Mouse (Mus musculus) gonadal fat pad, adult 2 months (tissue): ENCODE results near the gene Sass6. TPM values are rescaled to one million over a fixed set of nuclear protein-coding genes. Genes with fewer than 3 reads are reported as not detected.
"Not testable (repeated sequence)": the region's sequence is repeated elsewhere in the genome, so short reads cannot be mapped to it uniquely, and the experiment has no call there.

ENCODE experiments used
- DNase-seq: peaks from one replicate; pipeline ENCODE4 v3.0.0-alpha.2; 2012; ENCODE audit warnings: low read depth
- polyA plus RNA-seq: library from polyadenylated mRNA; depleted of rRNA; stranded (reverse); fragments of >200 nt; gene quantifications from 2 replicates; pipeline ENCODE4 v1.2.3, GENCODE M21; 2012; rRNA removed

Gene Sass6
- polyA plus RNA-seq, 1 experiment = 0.90 TPM

- no peak for DNase-seq
These were observed 67.2 kb downstream of the Sass6 start for GRCm38 (mm10) chr3:116661870-116662414.

DNA sequence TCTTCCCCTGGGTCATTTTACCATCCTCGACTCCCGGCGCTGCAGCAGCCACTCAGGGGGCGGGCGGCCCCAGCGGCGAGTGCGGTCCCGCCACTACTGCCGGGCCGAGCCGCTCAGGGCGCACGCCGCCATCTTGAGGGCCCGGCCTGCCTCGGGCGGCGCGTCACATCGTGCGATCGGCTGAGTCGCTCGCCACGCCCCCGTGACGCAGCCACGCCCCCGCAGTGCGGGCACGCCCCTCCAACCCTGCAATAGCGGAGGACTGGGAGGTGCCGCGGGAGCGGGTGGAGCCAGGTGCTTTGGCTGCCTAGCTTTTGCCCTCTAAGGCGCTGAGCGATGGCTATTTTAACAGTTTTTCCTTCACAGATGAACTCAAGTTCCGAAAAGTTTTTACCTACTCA, 67.7 kb downstream of the Sass6 start, which contains the start of gene Mfsd14a:
Gene Mfsd14a, minus strand, starts transcription at position 215 of the 401 bp plus-strand sequence.
- no peak for DNase-seq

DNA sequence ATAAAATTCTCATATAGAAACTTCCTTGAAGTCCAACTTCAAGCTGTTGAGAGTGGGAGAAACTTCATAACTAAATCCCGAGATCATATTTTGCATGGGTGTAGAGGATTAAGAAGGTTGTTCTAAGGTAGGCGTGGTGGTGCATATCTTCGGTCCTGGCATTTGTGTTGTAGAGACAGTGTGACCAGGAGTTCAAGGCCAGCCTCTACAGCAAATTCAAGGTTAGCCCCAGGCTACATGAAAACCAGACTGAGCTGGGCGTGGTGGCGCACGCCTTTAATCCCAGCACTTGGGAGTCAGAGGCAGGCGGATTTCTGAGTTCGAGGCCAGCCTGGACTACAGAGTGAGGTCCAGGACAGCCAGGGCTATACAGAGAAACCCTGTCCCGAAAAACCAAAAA, 69.5 kb downstream of the Sass6 start:
- DNase-seq = not testable (repeated sequence)

Other genes with a start within 250 kb of the Sass6 start
- gene Cdc14a, start 170.9 kb upstream of the Sass6 start, polyA plus RNA-seq = 3.0 and 3.7 TPM in 2 replicates
- gene Rtca, start 86.8 kb upstream of the Sass6 start, polyA plus RNA-seq = 25.8 and 28.0 TPM in 2 replicates
- 17.9 and 19.2 TPM in 2 replicates for gene Dbt, start 81.9 kb upstream of the Sass6 start, polyA plus RNA-seq
- 4.5 and 7.1 TPM in 2 replicates for gene Lrrc39, start 32.0 kb upstream of the Sass6 start, polyA plus RNA-seq
- 4.9 and 5.8 TPM in 2 replicates for gene Trmt13, start 19.6 kb downstream of the Sass6 start, polyA plus RNA-seq
- 33.6 and 34.1 TPM in 2 replicates for gene Mfsd14a, start 67.7 kb downstream of the Sass6 start, polyA plus RNA-seq
- not detected in 2 replicates for gene Gm43191, start 86.3 kb downstream of the Sass6 start, polyA plus RNA-seq
- gene Slc35a3, start 117.8 kb downstream of the Sass6 start, polyA plus RNA-seq = 10.5 and 11.5 TPM in 2 replicates
- gene Agl, start 213.2 kb downstream of the Sass6 start, polyA plus RNA-seq = 10.3 and 11.5 TPM in 2 replicates